Mouse (Mus musculus) lung, embryonic 15.5 days (tissue): ENCODE measurements at regions not wholly inside any gene's neighbourhood (a gene's known extent, or its start where the extent isn't known, plus 50 kb on each side); places are given as distances from the start of the nearest gene placed in this dataset.
A peak's percentile ranks its signal among the peaks of the same experiment; 100 is the strongest.

ENCODE experiments used
- ATAC-seq: fragments of 200-750 bp; cut with Nextera tagmentation; 2 replicates; pipeline ENCODE4 v1.8.0; 2017; ENCODE audit warnings: moderate number of reproducible peaks, borderline replicate concordance; ENCODE audit not compliant: low FRiP score, low TSS enrichment; ENCODE audit errors: extremely low read depth
- H3K27ac ChIP-seq: fragments of 300-500 bp; sonication (generic); 2 replicates; pipeline ENCODE4 v1.5.1; 2015; ENCODE audit warnings: moderate library complexity, mild to moderate bottlenecking, inconsistent platforms
- H3K27me3 ChIP-seq: fragments of 300-500 bp; sonication (generic); 2 replicates; pipeline ENCODE4 v1.6.1; 2015; ENCODE audit warnings: inconsistent platforms
- H3K36me3 ChIP-seq: fragments of 300-500 bp; sonication (generic); 2 replicates; pipeline ENCODE4 v1.6.1; 2015; ENCODE audit warnings: inconsistent platforms
- H3K4me1 ChIP-seq: fragments of 300-500 bp; sonication (generic); 2 replicates; pipeline ENCODE4 v1.6.1; 2015; ENCODE audit warnings: inconsistent platforms
- H3K4me2 ChIP-seq: fragments of 300-500 bp; sonication (generic); 2 replicates; pipeline ENCODE4 v1.6.1; 2015; ENCODE audit warnings: inconsistent platforms, mild to moderate bottlenecking, moderate library complexity
- H3K4me3 ChIP-seq: fragments of 300-500 bp; sonication (generic); 2 replicates; pipeline ENCODE4 v1.5.1; 2015; ENCODE audit warnings: mild to moderate bottlenecking, inconsistent platforms
- H3K9ac ChIP-seq: fragments of 300-500 bp; sonication (generic); 2 replicates; pipeline ENCODE4 v1.6.1; 2015; ENCODE audit warnings: inconsistent platforms
- H3K9me3 ChIP-seq: fragments of 300-500 bp; sonication (generic); 2 replicates; pipeline ENCODE4 v1.6.1; 2016; ENCODE audit warnings: inconsistent platforms
- WGBS: fragments of 180-500 bp; shearing (Covaris S2); methylation state at CpG from one replicate; pipeline ENCODE4 v1.1.7; 2015; 5-methylcytosine and 5-hydroxymethylcytosine counted together

DNA sequence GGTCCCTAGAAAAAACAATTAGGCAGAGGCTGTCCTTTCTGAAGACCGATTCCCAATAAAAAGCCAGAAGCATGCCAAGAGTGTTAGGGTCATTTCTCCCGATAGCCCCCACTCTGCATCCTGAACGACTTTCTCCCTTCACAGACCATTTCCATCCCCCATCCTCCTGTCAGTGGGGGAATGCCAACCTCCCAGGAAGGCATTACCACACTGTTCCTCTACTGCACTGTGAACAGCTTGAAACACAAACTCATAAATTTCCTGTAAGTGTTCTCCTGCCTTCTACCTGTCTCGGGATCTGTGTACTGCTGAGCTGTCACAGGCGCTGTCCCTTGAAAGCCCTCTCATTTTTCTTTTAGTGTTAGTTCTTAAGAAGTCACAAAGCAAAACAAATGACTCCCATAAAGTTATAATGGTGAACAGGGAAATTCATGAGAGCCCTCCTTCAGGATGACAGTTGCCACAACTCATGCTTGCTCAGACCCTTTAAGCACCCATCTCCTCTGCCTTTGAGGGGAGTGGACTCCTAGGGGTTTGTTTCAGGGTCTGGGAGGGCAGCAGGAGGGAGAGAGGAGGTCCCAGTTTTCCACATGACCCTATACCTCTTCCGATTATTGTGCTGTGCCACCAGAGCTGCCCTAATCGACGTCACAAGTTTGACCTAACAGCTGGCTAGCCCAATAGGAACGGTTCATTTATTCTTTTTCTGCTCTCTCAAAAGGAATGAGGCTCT, 139.9 kb downstream of the Rchy1 start:
- Histone ChIP-seq H3K4me3 (no peak overlapping the region), H3K9me3 (no peaks in the 10 kb centered on the region), H3K9ac (no peak overlapping the region), H3K27me3 (no peaks in the 10 kb centered on the region), H3K4me1 (no peaks in the 10 kb centered on the region), H3K4me2 (no peak overlapping the region), H3K36me3 (no peaks in the 10 kb centered on the region), H3K27ac (no peak overlapping the region)
- no peak for ATAC-seq
- 59% methylated on average over 9 of the region's 9 CpGs for WGBS

DNA sequence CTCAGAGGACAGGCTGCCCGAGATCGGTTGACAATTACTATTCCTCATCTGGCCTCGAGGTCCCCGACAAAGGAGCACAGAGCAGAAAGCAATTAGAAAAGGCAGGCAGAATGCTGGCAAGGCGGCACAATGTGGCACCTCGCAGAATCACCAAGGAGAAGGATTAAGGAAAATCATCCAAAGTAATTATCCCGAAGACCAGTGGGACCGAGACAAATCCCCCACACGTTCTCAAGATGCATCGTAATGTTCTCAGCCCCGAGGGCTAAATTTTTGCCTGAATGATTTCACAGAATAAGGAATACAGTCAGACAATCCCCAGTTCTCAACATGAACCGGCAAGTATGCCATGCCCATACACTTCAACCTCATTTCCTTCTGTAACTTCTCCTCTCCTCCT, 144.1 kb downstream of the Rchy1 start:
- no peak overlapping the region for H3K4me2 ChIP-seq
- H3K27me3 ChIP-seq: no peaks in the 10 kb centered on the region
- H3K4me3 ChIP-seq: no peak overlapping the region
- H3K27ac ChIP-seq: no peak overlapping the region
- no peak for ATAC-seq
- no peaks in the 10 kb centered on the region for H3K9me3 ChIP-seq
- no peaks in the 10 kb centered on the region for H3K36me3 ChIP-seq
- 61% methylated on average over 12 of the region's 12 CpGs for WGBS
- no peaks in the 10 kb centered on the region for H3K4me1 ChIP-seq
- H3K9ac ChIP-seq: no peak overlapping the region

DNA sequence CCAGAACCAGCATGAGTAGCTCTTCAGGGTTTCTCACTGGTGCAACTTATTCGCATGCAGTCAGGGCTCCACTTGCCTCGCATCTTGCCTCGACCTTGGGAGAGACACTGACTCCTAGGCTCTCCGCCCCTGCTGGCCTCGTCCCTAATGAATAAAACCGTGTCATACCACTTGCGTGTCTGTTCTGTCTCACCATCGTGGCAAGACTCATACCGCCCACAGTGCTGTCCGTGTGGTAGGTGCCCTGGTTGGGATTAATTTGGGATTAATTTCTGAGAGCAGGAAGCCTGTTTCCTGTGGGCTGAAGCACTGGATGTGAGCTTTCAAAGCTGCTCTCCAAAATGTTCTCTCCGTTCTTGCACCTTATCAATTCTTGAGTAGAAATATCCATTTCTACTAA, 144.7 kb downstream of the Rchy1 start:
- H3K4me2 ChIP-seq: no peak overlapping the region
- no peaks in the 10 kb centered on the region for H3K27me3 ChIP-seq
- 74% methylated on average over 11 of the region's 11 CpGs for WGBS
- H3K36me3 ChIP-seq: no peaks in the 10 kb centered on the region
- no peak for ATAC-seq
- no peak overlapping the region for H3K4me3 ChIP-seq
- H3K4me1 ChIP-seq: no peaks in the 10 kb centered on the region
- no peaks in the 10 kb centered on the region for H3K9me3 ChIP-seq
- no peak overlapping the region for H3K27ac ChIP-seq
- H3K9ac ChIP-seq: no peak overlapping the region

DNA sequence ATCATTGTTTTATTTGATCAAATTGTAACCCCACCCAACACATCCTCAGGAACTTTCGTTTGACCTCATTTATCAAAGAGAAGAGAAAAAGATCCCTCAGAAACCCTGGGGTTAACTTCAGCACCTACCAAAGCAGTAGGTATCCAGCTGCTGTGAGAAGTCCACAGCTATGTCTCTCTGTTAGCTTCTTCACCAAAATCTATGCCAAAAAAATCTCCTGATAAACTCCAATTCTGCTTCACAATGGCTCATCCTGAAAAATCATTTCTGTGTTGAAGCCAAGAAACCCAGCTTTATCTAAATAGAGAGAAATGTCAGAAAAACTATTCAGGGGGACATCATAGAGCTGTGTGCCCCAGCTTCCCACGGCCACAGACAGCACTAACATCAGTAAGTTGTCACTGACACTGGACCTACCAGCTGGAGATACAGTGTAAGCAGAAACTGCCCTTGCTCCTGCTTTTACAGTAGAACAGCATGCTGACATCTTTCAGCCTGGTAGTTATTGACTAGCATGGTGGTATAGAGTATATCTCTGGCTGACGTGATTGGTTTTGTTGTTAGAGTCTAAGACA, 146.4 kb downstream of the Rchy1 start:
- Histone ChIP-seq H3K4me1 (no peaks in the 10 kb centered on the region), H3K27me3 (no peaks in the 10 kb centered on the region), H3K4me3 (no peak overlapping the region), H3K27ac (no peak overlapping the region), H3K9ac (no peak overlapping the region), H3K9me3 (no peaks in the 10 kb centered on the region), H3K36me3 (no peaks in the 10 kb centered on the region), H3K4me2 (no peak overlapping the region)
- peak; percentile 79; the same call in 1 of the 2 replicates for ATAC-seq
- 49% methylated on average over 3 of the region's 3 CpGs for WGBS

DNA sequence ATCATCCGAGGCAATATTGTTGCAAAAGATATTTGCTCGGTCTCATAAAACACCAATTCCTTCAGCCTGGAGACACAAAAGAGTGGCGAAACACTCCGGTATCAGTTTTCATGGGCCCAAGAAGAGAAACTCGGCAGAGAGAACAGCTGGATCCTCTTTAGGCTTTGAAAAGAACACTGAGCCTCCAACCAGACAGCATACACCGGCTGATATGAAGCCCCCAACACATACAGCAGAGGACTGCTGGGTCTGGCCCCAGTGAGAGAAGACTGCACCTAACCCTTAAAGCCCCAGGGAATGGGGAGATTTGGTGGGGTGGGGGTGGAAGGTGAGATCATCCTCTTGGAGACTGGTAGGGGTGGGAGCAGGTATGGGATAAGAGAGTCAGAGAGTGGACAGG, 147.9 kb downstream of the Rchy1 start:
- Histone ChIP-seq H3K27ac (no peak overlapping the region), H3K4me3 (no peak overlapping the region), H3K9me3 (no peaks in the 10 kb centered on the region), H3K27me3 (no peaks in the 10 kb centered on the region), H3K9ac (no peak overlapping the region), H3K4me2 (no peak overlapping the region), H3K36me3 (no peaks in the 10 kb centered on the region), H3K4me1 (no peaks in the 10 kb centered on the region)
- 60% methylated on average over 6 of the region's 6 CpGs for WGBS
- ATAC-seq: no peak

DNA sequence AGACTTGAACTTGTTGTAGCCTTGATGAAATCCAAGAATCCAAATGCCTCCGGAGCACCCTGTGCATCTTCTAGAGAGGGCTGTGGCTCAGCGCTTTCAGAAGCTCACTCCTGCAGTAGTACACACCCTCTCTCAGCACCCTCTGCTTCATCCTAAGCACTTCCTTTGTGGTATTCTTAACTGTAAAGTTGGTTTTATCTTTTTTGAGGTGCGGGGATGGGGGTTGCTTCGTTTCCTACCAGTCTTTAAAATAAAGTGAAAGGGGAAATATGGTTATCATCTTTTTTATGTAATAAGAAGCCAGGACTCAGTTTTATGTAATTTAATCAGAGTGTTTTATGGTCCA, 148.5 kb downstream of the Rchy1 start:
- Histone ChIP-seq H3K4me3 (no peak overlapping the region), H3K27ac (no peak overlapping the region), H3K36me3 (no peaks in the 10 kb centered on the region), H3K27me3 (no peaks in the 10 kb centered on the region), H3K4me2 (no peak overlapping the region), H3K4me1 (no peaks in the 10 kb centered on the region), H3K9me3 (no peaks in the 10 kb centered on the region), H3K9ac (no peak overlapping the region)
- no peak for ATAC-seq
- 68% methylated on average over 4 of the region's 4 CpGs for WGBS

DNA sequence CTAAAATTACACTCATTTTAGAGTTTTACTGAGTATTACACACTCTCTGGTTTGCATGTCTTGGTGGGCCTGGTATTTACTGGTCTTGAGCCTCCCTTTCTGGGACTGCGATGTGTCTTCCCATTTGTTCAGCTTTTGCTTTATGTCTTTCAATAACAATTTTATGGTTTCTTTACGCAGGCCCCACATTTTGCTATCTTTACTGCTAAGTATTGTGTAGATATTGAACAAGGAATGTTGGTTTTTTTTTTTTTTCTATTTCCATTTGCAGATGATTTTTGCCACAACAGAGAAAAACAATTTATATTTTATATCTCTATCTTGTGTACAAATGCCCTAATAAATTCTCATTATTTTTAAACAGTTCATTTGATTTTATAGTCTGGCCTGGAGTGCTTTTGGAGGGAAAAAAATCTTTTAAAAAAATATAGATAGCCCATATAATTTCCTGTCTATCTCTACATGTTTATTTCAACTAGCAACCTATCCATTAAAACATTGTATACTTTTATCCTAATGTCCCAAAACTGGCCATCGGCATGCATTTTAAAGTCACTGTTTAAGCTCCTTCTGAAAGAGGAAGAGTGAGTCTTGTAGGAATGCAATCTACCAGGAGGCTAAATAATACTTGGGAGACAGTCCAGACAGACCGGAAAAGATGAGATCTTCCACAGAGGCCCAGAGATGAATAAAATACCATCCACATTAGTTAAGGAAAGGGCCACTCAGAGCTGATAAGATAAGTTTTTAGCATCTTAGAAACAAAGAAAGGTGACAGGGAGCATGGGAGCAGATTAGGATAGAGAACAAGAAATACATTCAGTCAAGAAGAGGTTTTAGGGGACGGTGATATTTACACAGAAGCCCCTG, 149.1 kb downstream of the Rchy1 start:
- no peaks in the 10 kb centered on the region for H3K36me3 ChIP-seq
- no peak overlapping the region for H3K4me2 ChIP-seq
- no peak overlapping the region for H3K4me3 ChIP-seq
- no peak overlapping the region for H3K27ac ChIP-seq
- no peaks in the 10 kb centered on the region for H3K9me3 ChIP-seq
- H3K9ac ChIP-seq: no peak overlapping the region
- no peaks in the 10 kb centered on the region for H3K27me3 ChIP-seq
- WGBS: 56% methylated on average over 5 of the region's 5 CpGs
- H3K4me1 ChIP-seq: no peaks in the 10 kb centered on the region
- no peak for ATAC-seq

DNA sequence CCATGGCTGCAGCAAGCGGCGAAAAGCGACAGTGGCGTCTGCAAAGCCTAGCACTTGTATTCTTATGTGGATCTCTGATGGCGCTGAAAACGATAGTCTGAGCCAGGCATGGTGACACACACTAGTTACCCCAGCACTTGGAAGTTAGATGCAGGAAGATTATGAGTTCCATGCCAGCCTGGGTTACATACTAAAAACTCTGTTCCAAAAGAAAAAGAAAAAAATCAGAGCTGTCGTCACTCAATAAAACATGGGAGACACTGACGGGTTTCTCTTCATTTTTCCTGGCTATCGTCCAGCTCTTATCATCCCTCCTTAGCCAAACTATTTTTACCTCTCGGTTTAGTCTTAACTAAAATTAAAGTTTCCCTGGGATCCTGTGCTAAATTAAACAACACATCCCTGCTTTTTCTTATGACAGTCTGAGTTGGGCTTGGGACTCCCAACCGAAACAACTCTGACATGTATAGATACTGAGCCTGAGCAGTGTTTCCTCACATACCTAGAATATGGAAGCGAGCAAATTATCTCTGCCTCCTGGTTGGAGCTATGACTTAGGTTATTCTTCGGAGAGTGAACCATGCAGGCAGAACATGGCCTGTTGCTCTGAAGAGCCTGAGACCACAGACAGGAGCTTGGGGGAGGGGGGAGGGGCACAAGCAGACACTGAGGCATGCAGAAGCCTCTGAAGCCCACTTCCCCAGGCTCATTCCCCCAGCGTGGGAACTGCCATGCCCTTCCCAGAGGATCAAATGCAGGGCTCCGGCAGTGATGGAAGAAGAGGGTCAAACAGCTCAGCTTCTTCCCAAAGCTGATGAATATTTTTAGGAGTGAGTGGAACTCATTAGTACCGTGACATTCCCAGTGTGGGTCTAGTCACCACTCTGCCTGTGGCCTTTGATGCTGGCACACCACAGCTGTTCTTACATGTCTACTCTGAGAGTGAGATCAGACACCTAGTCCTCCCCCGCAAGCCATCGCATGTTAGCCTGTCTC, 155.5 kb downstream of the Rchy1 start:
- Histone ChIP-seq H3K4me1 (peaks cover 9% of the 10 kb centered on the region; the same call in 1 of the 2 replicates), H3K27me3 (no peaks in the 10 kb centered on the region), H3K9me3 (no peaks in the 10 kb centered on the region), H3K27ac (peak overlapping the region; percentile 69), H3K36me3 (no peaks in the 10 kb centered on the region), H3K4me2 (no peak overlapping the region; the same call in 1 of the 2 replicates), H3K4me3 (no peak overlapping the region), H3K9ac (no peak overlapping the region)
- WGBS: 38% methylated on average over 18 of the region's 18 CpGs
- ATAC-seq: no peak

DNA sequence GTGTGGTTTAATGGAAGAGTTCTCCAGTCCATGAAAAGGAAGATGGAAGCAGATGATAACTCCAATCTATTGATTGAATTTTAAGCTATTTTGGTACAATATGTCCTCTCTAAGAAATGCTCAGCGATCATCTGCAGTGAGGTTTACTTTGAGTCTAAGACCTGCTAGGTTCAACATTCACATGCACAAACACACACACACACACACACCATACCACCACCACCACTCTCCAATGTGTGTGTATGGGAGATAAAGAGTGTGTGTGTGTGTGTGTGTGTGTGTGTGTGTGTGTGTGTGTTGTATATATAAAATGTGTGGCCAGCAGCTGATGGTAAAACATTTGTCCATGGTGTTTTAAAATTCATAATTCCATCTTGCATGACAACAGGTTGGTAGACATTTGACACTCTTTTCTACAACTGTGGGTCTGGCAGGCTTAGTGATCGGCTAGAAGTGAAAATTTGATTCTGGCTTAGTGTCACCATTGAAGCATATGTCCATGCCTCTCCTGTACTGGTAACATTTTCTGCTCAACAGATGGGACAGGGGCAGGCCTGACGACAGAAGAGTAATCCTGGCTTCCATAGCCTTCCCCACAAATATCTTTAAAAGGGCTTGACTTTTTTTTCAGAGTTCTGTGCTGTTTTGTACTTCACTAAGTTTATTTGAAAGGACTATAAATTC, 161.4 kb downstream of the Rchy1 start:
- ATAC-seq: no peak
- Histone ChIP-seq H3K9me3 (no peaks in the 10 kb centered on the region), H3K36me3 (no peaks in the 10 kb centered on the region), H3K27ac (no peak overlapping the region), H3K4me3 (no peak overlapping the region), H3K4me1 (no peaks in the 10 kb centered on the region), H3K9ac (no peak overlapping the region), H3K4me2 (no peak overlapping the region), H3K27me3 (no peaks in the 10 kb centered on the region)
- WGBS: 81% methylated on average over 3 of the region's 3 CpGs

DNA sequence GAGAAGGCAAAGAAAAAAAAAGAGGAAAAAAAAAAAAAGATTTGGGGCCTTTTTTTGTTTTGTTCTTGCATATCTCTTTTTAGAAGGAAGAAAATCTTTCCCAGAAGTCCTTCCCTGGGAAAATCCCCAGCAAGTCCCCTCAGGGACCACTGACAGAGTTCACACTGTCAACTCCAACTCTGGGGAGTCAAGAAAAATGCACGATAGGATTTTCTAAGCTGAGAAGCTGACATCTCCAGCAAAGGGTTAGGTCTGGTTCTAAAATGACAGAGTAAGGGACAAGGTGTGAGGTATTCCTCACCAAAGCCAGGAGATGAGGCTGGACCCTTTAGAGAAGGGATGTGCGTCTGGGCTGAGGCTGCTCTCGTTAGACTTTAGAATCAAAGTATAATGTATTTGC, 165.5 kb downstream of the Rchy1 start:
- Histone ChIP-seq H3K4me2 (no peak overlapping the region), H3K36me3 (no peaks in the 10 kb centered on the region), H3K27me3 (no peaks in the 10 kb centered on the region), H3K4me3 (no peak overlapping the region), H3K9ac (no peak overlapping the region), H3K9me3 (no peaks in the 10 kb centered on the region), H3K27ac (no peak overlapping the region), H3K4me1 (no peaks in the 10 kb centered on the region)
- 73% methylated on average over 3 of the region's 3 CpGs for WGBS
- no peak for ATAC-seq

DNA sequence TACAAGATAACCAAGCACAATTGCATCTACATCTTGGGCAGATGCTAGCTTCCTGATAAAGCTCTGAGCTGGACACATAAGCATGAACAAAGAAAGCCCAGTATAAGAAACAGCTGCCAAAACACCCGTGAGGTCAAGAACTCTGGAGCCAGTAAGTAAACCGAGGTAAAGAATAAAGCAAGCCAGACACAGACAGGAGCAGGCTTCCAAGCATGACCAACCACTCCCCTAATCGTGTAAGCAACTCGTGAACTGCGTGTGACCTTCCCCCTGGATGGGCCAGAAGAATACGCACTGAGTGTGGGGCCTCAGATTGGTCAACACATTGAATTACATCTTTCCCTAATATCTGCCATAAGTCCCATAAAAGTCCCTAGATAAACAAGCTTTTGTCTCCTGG, 170.1 kb downstream of the Rchy1 start:
- no peak overlapping the region for H3K4me3 ChIP-seq
- H3K27ac ChIP-seq: no peak overlapping the region
- ATAC-seq: no peak
- H3K4me2 ChIP-seq: no peak overlapping the region
- WGBS: 50% methylated on average over 6 of the region's 6 CpGs
- H3K27me3 ChIP-seq: no peaks in the 10 kb centered on the region
- H3K4me1 ChIP-seq: no peaks in the 10 kb centered on the region
- H3K9me3 ChIP-seq: no peaks in the 10 kb centered on the region
- H3K9ac ChIP-seq: no peak overlapping the region
- H3K36me3 ChIP-seq: no peaks in the 10 kb centered on the region
